Mouse (Mus musculus): ENCODE measurements around the gene 6030452D12Rik. TPM values are rescaled to one million over a fixed set of nuclear protein-coding genes. Genes with fewer than 3 reads are reported as not detected.

6030452D12Rik gene
- polyA plus RNA-seq (2017; shearing (Covaris generic)) = not detected

GRCm38 (mm10) chr8:106500018-106500685 lies at the start of gene 6030452D12Rik:
Gene 6030452D12Rik, plus strand, starts transcription at chr8:106500522.

GRCm38 (mm10) chr8:106510365-106510975 lies 10.1 kb downstream of the 6030452D12Rik start, which contains the start of gene Cdh3:
Gene Cdh3, plus strand, starts transcription at chr8:106510891.

Other genes starting within 250 kb of the 6030452D12Rik start
- not detected for gene Smpd3, start 162.5 kb upstream of the 6030452D12Rik start, polyA plus RNA-seq (2017; shearing (Covaris generic))
- gene Zfp90, start 85.2 kb upstream of the 6030452D12Rik start, polyA plus RNA-seq (2017; shearing (Covaris generic)) = 9.2 TPM
- gene Cdh3, start 10.4 kb downstream of the 6030452D12Rik start, polyA plus RNA-seq (2017; shearing (Covaris generic)) = not detected
- 7.9 TPM for gene Gm10073, start 72.9 kb downstream of the 6030452D12Rik start, polyA plus RNA-seq (2017; shearing (Covaris generic))
- gene Cdh1, start 102.8 kb downstream of the 6030452D12Rik start, polyA plus RNA-seq (2017; shearing (Covaris generic)) = 0.56 TPM
- gene Tango6, start 182.5 kb downstream of the 6030452D12Rik start, polyA plus RNA-seq (2017; shearing (Covaris generic)) = 13.8 TPM

All from CD4-positive, CD25-positive, alpha-beta regulatory T cell, adult 9 weeks (primary cell).